Mouse (Mus musculus) brain, embryonic 14.5 days (tissue): ENCODE measurements around the gene Rusc1.

Experiments
- CTCF ChIP-seq: fragments of 200-500 bp; IDR thresholded peaks from 2 replicates; pipeline ENCODE4 v1.5.1; 2012; ENCODE audit warnings: inconsistent platforms, mild to moderate bottlenecking, moderate library complexity, borderline replicate concordance; ENCODE audit not compliant: insufficient read depth, insufficient read length; ENCODE audit errors: extremely low read depth
- POLR2A ChIP-seq: fragments of 200-500 bp; IDR thresholded peaks from 2 replicates; pipeline ENCODE4 v1.6.1; 2012; ENCODE audit warnings: mild to moderate bottlenecking, inconsistent platforms, borderline replicate concordance; ENCODE audit not compliant: poor library complexity, insufficient read depth, insufficient read length, severe bottlenecking; ENCODE audit errors: extremely low read depth

GRCm38 (mm10) chr3:89091811-89092508, 1.2 kb downstream of the Rusc1 start:
- TF ChIP-seq CTCF: no peak
- no peak for TF ChIP-seq POLR2A
